Mouse (Mus musculus) B cell, adult (primary cell): ENCODE data around the gene Tmem79. TPM values are rescaled to one million over a fixed set of nuclear protein-coding genes. Genes with fewer than 3 reads are reported as not detected.

Experiments
- total RNA-seq: library from RNA; stranded (reverse); gene quantifications from 4 replicates; pipeline ENCODE4 v1.2.4, GENCODE M21; 2023; ENCODE audit not compliant: inconsistent age

The Tmem79 gene
- 0.66 to 1.9 TPM (median 1.2 TPM) in 4 replicates for total RNA-seq

GRCm38 (mm10) chr3:88336058-88337013 is at the start of gene Tmem79, which contains the start of gene Smg5:
Gene Tmem79 (minus strand): TSS chr3:88336148.
Gene Smg5 (plus strand): TSS chr3:88336260.

GRCm38 (mm10) chr3:88384364-88384763 is 48.4 kb upstream of the Tmem79 start, which contains the start of gene Bglap:
Gene Bglap (minus strand): TSS chr3:88384464.

GRCm38 (mm10) chr3:88378599-88378998 is 42.7 kb upstream of the Tmem79 start, which contains the start of gene Bglap2:
Gene Bglap2 (minus strand): TSS chr3:88378699.

GRCm38 (mm10) chr3:88372643-88373042 is 36.7 kb upstream of the Tmem79 start, which contains the start of gene Bglap3:
Gene Bglap3 (minus strand): TSS chr3:88372743.

GRCm38 (mm10) chr3:88364337-88364736 is 28.4 kb upstream of the Tmem79 start, which contains the start of gene Paqr6:
Gene Paqr6 (plus strand): TSS chr3:88364584.

GRCm38 (mm10) chr3:88324951-88325405 is 11.0 kb downstream of the Tmem79 start, which contains the start of gene Glmp:
Gene Glmp (plus strand): TSS chr3:88325023.

GRCm38 (mm10) chr3:88296561-88297318 is 39.2 kb downstream of the Tmem79 start, which contains the start of the genes Tsacc and Cct3:
Gene Tsacc (minus strand): TSS chr3:88296999.
Gene Cct3 (plus strand): TSS chr3:88297116.

GRCm38 (mm10) chr3:88287110-88287509 is 48.8 kb downstream of the Tmem79 start, which contains the start of gene Gm38392:
Gene Gm38392 (minus strand): TSS chr3:88287210.

Other genes with a start within 250 kb of the Tmem79 start
- gene Mef2d, start 193.8 kb downstream of the Tmem79 start, total RNA-seq = 342 to 418 TPM (median 405 TPM) in 4 replicates
- not detected in 4 replicates for gene Rhbg, start 81.4 kb downstream of the Tmem79 start, total RNA-seq
- gene Gm38392, start 48.9 kb downstream of the Tmem79 start, total RNA-seq = not detected in 4 replicates
- gene Tsacc, start 39.1 kb downstream of the Tmem79 start, total RNA-seq = 4.6 to 7.6 TPM (median 6.0 TPM) in 4 replicates
- 150 to 201 TPM (median 177 TPM) in 4 replicates for gene Cct3, start 39.0 kb downstream of the Tmem79 start, total RNA-seq
- gene Glmp, start 11.1 kb downstream of the Tmem79 start, total RNA-seq = 123 to 146 TPM (median 145 TPM) in 4 replicates
- gene Smg5, start 112 bp upstream of the Tmem79 start, total RNA-seq = 104 to 116 TPM (median 111 TPM) in 4 replicates
- 1.6 to 3.6 TPM (median 1.6 TPM) in 3 of 4 replicates, not detected in the other for gene Paqr6, start 28.4 kb upstream of the Tmem79 start, total RNA-seq
- not detected in 4 replicates for gene Bglap3, start 36.6 kb upstream of the Tmem79 start, total RNA-seq
- not detected in 4 replicates for gene Bglap2, start 42.6 kb upstream of the Tmem79 start, total RNA-seq
- not detected in 4 replicates for gene Bglap, start 48.3 kb upstream of the Tmem79 start, total RNA-seq
- gene Pmf1, start 74.2 kb upstream of the Tmem79 start, total RNA-seq = 56.7 to 66.9 TPM (median 64.0 TPM) in 4 replicates
- 18.6 to 22.0 TPM (median 19.8 TPM) in 4 replicates for gene Slc25a44, start 89.0 kb upstream of the Tmem79 start, total RNA-seq
- gene Sema4a, start 125.0 kb upstream of the Tmem79 start, total RNA-seq = 0.63 to 2.2 TPM (median 1.6 TPM) in 4 replicates
- gene Lmna, start 173.8 kb upstream of the Tmem79 start, total RNA-seq = 18.4 to 22.9 TPM (median 21.7 TPM) in 4 replicates
- gene Mex3a, start 196.2 kb upstream of the Tmem79 start, total RNA-seq = 1.1 to 1.6 TPM (median 1.4 TPM) in 4 replicates
- gene Rab25, start 212.2 kb upstream of the Tmem79 start, total RNA-seq = 0.70 to 1.9 TPM (median 0.86 TPM) in 4 replicates
- gene Lamtor2, start 216.9 kb upstream of the Tmem79 start, total RNA-seq = 99.1 to 111 TPM (median 105 TPM) in 4 replicates
- gene Ubqln4, start 217.6 kb upstream of the Tmem79 start, total RNA-seq = 42.9 to 49.4 TPM (median 47.2 TPM) in 4 replicates
- 60.6 to 67.5 TPM (median 65.5 TPM) in 4 replicates for gene Ssr2, start 239.7 kb upstream of the Tmem79 start, total RNA-seq